Mouse (Mus musculus) cerebellum, adult 2 months (tissue): ENCODE measurements around the gene Slc3a1.

Experiments
- CTCF ChIP-seq: fragments of 200-500 bp; IDR thresholded peaks from 2 replicates; pipeline ENCODE4 v1.5.1; 2011; ENCODE audit warnings: low read depth, mild to moderate bottlenecking, control low read depth, low read length, moderate library complexity, borderline replicate concordance; ENCODE audit not compliant: insufficient read depth
- POLR2A ChIP-seq: fragments of 200-500 bp; IDR thresholded peaks from 2 replicates; pipeline ENCODE4 v1.6.1; 2011; ENCODE audit warnings: low read length, control low read depth, borderline replicate concordance; ENCODE audit not compliant: insufficient read depth

DNA sequence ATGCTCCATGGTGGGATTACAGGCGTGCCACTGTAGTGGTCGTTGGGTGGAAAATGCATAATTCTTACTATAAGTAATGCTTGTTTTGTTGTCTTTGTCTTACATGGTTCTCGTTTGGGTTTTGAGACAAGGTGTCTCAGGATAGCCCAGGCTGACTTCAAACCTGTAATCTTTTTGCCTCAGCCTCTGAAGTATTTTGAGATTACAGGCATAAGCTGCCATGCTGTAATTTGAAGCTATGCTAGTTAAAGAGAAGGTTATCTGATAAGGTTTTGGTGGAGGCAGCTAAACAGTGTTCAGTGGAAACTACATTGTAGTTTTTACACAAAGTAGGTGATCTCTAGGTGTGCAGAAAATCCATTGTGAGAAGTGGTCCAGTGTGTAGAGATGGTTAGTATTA is 9.8 kb upstream of the Slc3a1 start:
- no peak for TF ChIP-seq CTCF
- no peak for TF ChIP-seq POLR2A
